Mouse (Mus musculus) kidney, embryonic 15.5 days (tissue): ENCODE data around the gene Tcl1b1. TPM values are rescaled to one million over a fixed set of nuclear protein-coding genes. Genes with fewer than 3 reads are reported as not detected.
"Not testable (repeated sequence)": the region's sequence is repeated elsewhere in the genome, so short reads cannot be mapped to it uniquely, and the experiment has no call there.

ENCODE experiments used
- ATAC-seq: fragments of 200-750 bp; cut with Nextera tagmentation; replicated peaks from 2 replicates; pipeline ENCODE4 v1.8.0; 2017; ENCODE audit warnings: moderate TSS enrichment; ENCODE audit not compliant: low FRiP score
- H3K27ac ChIP-seq: fragments of 300-500 bp; sonication (generic); 2 replicates; pipeline ENCODE4 v1.5.1; 2015; ENCODE audit warnings: mild to moderate bottlenecking, inconsistent platforms
- H3K27me3 ChIP-seq: fragments of 300-500 bp; sonication (generic); 2 replicates; pipeline ENCODE4 v1.6.1; 2015; ENCODE audit warnings: inconsistent platforms
- H3K36me3 ChIP-seq: fragments of 300-500 bp; sonication (generic); 2 replicates; pipeline ENCODE4 v1.6.1; 2015; ENCODE audit warnings: inconsistent platforms
- H3K4me1 ChIP-seq: fragments of 300-500 bp; sonication (generic); 2 replicates; pipeline ENCODE4 v1.6.1; 2015; ENCODE audit warnings: inconsistent platforms
- H3K4me2 ChIP-seq: fragments of 300-500 bp; sonication (generic); 2 replicates; pipeline ENCODE4 v1.6.1; 2015; ENCODE audit warnings: moderate library complexity, mild to moderate bottlenecking, inconsistent platforms
- H3K4me3 ChIP-seq: fragments of 300-500 bp; sonication (generic); replicated peaks from 2 replicates; pipeline ENCODE4 v1.5.1; 2015; ENCODE audit warnings: mild to moderate bottlenecking, inconsistent platforms
- H3K9ac ChIP-seq: fragments of 300-500 bp; sonication (generic); 2 replicates; pipeline ENCODE4 v1.6.1; 2015; ENCODE audit warnings: mild to moderate bottlenecking, inconsistent platforms
- H3K9me3 ChIP-seq: fragments of 300-500 bp; sonication (generic); replicated peaks from 2 replicates; pipeline ENCODE4 v1.6.1; 2016; ENCODE audit warnings: inconsistent platforms
- WGBS: fragments of 180-500 bp; shearing (Covaris S2); methylation state at CpG from one replicate; pipeline ENCODE4 v1.1.7; 2015; ENCODE audit warnings: mixed read lengths; 5-methylcytosine and 5-hydroxymethylcytosine counted together
- polyA plus RNA-seq: library from polyadenylated mRNA; unstranded; fragments of >200 nt; fragmentation: Nextera tagmentation; extraction: Ambion mirVana; gene quantifications from 2 replicates; pipeline ENCODE4 v1.2.1, GENCODE M21; 2015

The Tcl1b1 gene
- not detected in 2 replicates for polyA plus RNA-seq

- Histone ChIP-seq H3K27ac (no peak within 1 kb of the TSS), H3K36me3 (no peaks in the 10 kb centered on the region), H3K27me3 (no peaks in the 10 kb centered on the region), H3K9me3 (no peaks in the 10 kb centered on the region), H3K4me1 (no peaks in the 10 kb centered on the region), H3K4me2 (no peak within 1 kb of the TSS), H3K4me3 (no peak within 1 kb of the TSS), H3K9ac (no peak within 1 kb of the TSS)
- ATAC-seq = no peak
- 79% methylated on average over 4 of the region's 4 CpGs for WGBS
Measured at GRCm38 (mm10) chr12:105159390-105159789, at the start of gene Tcl1b1. TSS of gene Tcl1b1 (plus strand) at chr12:105159690.

GRCm38 (mm10) chr12:105109812-105110211 is 49.7 kb upstream of the Tcl1b1 start:
- H3K27ac ChIP-seq = no peak overlapping the region
- WGBS = 65% methylated on average over 4 of the region's 4 CpGs
- no peaks in the 10 kb centered on the region for H3K36me3 ChIP-seq
- no peak overlapping the region for H3K4me3 ChIP-seq
- no peak for ATAC-seq
- H3K27me3 ChIP-seq = no peaks in the 10 kb centered on the region
- H3K9me3 ChIP-seq = no peaks in the 10 kb centered on the region
- peaks cover 8% of the 10 kb centered on the region for H3K4me1 ChIP-seq
- no peak overlapping the region for H3K9ac ChIP-seq
- H3K4me2 ChIP-seq = no peak overlapping the region

GRCm38 (mm10) chr12:105112321-105112988 is 47.0 kb upstream of the Tcl1b1 start:
- Histone ChIP-seq H3K27ac (no peak overlapping the region), H3K27me3 (no peaks in the 10 kb centered on the region), H3K4me3 (no peak overlapping the region), H3K9ac (no peak overlapping the region), H3K4me2 (no peak overlapping the region), H3K4me1 (peaks cover 8% of the 10 kb centered on the region), H3K9me3 (no peaks in the 10 kb centered on the region), H3K36me3 (no peaks in the 10 kb centered on the region)
- 32% methylated on average over 13 of the region's 13 CpGs for WGBS
- ATAC-seq = no peak

- Histone ChIP-seq H3K4me1 (peaks cover 8% of the 10 kb centered on the region), H3K27ac (no peak overlapping the region), H3K27me3 (no peaks in the 10 kb centered on the region), H3K4me2 (no peak overlapping the region), H3K36me3 (no peaks in the 10 kb centered on the region), H3K9me3 (no peaks in the 10 kb centered on the region), H3K4me3 (no peak overlapping the region), H3K9ac (no peak overlapping the region)
- ATAC-seq = no peak
- 100% methylated on average over 1 of the region's 1 CpGs for WGBS
Measured at GRCm38 (mm10) chr12:105116648-105117047, 42.8 kb upstream of the Tcl1b1 start.

GRCm38 (mm10) chr12:105125362-105125761 is 34.1 kb upstream of the Tcl1b1 start:
- Histone ChIP-seq H3K27ac (no peak overlapping the region), H3K36me3 (no peaks in the 10 kb centered on the region), H3K4me1 (no peaks in the 10 kb centered on the region), H3K4me2 (no peak overlapping the region), H3K27me3 (no peaks in the 10 kb centered on the region), H3K9ac (no peak overlapping the region), H3K9me3 (no peaks in the 10 kb centered on the region), H3K4me3 (no peak overlapping the region)
- ATAC-seq = no peak
- 83% methylated on average over 6 of the region's 6 CpGs for WGBS

GRCm38 (mm10) chr12:105126516-105126915 is 33.0 kb upstream of the Tcl1b1 start:
- Histone ChIP-seq H3K9ac (no peak overlapping the region), H3K27me3 (no peaks in the 10 kb centered on the region), H3K27ac (no peak overlapping the region), H3K4me3 (no peak overlapping the region), H3K36me3 (no peaks in the 10 kb centered on the region), H3K4me1 (no peaks in the 10 kb centered on the region), H3K9me3 (no peaks in the 10 kb centered on the region), H3K4me2 (no peak overlapping the region)
- 78% methylated on average over 4 of the region's 4 CpGs for WGBS
- no peak for ATAC-seq

- no peak for ATAC-seq
- Histone ChIP-seq H3K4me1 (no peaks in the 10 kb centered on the region), H3K9me3 (no peaks in the 10 kb centered on the region), H3K4me3 (no peak overlapping the region), H3K27ac (no peak overlapping the region), H3K27me3 (no peaks in the 10 kb centered on the region), H3K4me2 (no peak overlapping the region), H3K9ac (no peak overlapping the region), H3K36me3 (no peaks in the 10 kb centered on the region)
- WGBS = 89% methylated on average over 2 of the region's 2 CpGs
Measured at GRCm38 (mm10) chr12:105127607-105128006, 31.9 kb upstream of the Tcl1b1 start.

- not testable (repeated sequence) for H3K9me3 ChIP-seq, H3K27ac ChIP-seq, H3K4me3 ChIP-seq, ATAC-seq, H3K36me3 ChIP-seq, H3K27me3 ChIP-seq, H3K9ac ChIP-seq, H3K4me1 ChIP-seq, H3K4me2 ChIP-seq
- WGBS = 68% methylated on average over 3 of the region's 3 CpGs
Measured at GRCm38 (mm10) chr12:105129494-105130205, 29.8 kb upstream of the Tcl1b1 start.

- 73% methylated on average over 2 of the region's 2 CpGs for WGBS
- not testable (repeated sequence) for H3K9ac ChIP-seq, H3K4me2 ChIP-seq, H3K4me1 ChIP-seq, ATAC-seq, H3K27ac ChIP-seq, H3K27me3 ChIP-seq, H3K4me3 ChIP-seq, H3K9me3 ChIP-seq, H3K36me3 ChIP-seq
Measured at GRCm38 (mm10) chr12:105134167-105134566, 25.3 kb upstream of the Tcl1b1 start.

GRCm38 (mm10) chr12:105134826-105135225 is 24.7 kb upstream of the Tcl1b1 start:
- not testable (repeated sequence) for H3K27me3 ChIP-seq, H3K4me3 ChIP-seq, H3K27ac ChIP-seq, H3K9ac ChIP-seq, H3K9me3 ChIP-seq, ATAC-seq, H3K36me3 ChIP-seq, H3K4me2 ChIP-seq, H3K4me1 ChIP-seq
- WGBS = 81% methylated on average over 4 of the region's 4 CpGs

- not testable (repeated sequence) for ATAC-seq, H3K9me3 ChIP-seq, H3K27ac ChIP-seq, H3K4me2 ChIP-seq, H3K36me3 ChIP-seq, H3K4me3 ChIP-seq, H3K9ac ChIP-seq, H3K4me1 ChIP-seq, H3K27me3 ChIP-seq
- WGBS = 91% methylated on average over 1 of the region's 1 CpGs
Measured at GRCm38 (mm10) chr12:105137729-105138128, 21.8 kb upstream of the Tcl1b1 start.

GRCm38 (mm10) chr12:105143096-105143495 is 16.4 kb upstream of the Tcl1b1 start:
- Histone ChIP-seq H3K4me2 (no peak overlapping the region), H3K9me3 (no peaks in the 10 kb centered on the region), H3K4me3 (no peak overlapping the region), H3K27ac (no peak overlapping the region), H3K4me1 (no peaks in the 10 kb centered on the region), H3K9ac (no peak overlapping the region), H3K36me3 (no peaks in the 10 kb centered on the region), H3K27me3 (no peaks in the 10 kb centered on the region)
- ATAC-seq = no peak
- 96% methylated on average over 3 of the region's 3 CpGs for WGBS
